9 mouse cellular contexts compared by ENCODE assay signal in the genomic region with DNA sequence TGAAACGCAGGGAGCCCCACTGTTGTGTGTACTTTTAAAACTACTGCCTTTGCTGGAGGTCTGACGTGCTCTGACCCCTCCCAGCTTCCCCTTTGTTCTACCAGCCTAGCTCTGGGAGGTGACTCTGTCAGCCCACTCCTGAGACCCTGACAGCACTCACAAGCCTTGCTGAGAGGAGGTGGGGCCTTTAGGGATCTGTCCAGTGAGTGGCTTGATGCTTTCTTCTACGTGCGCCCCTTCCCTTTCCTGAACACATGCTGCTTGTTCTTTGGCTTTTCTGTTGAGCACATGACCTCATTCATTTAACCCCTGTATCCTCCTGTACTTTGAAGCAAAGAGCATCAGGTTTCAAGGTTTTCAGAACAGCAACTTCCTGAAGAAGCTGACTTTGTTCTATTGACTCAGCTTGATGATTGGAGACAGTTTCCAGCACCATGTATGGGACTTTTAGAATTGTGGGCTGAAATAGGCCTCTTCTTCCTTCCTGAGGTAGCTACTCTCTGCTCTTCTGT. TPM values are rescaled to one million over a fixed set of nuclear protein-coding genes. Genes with fewer than 3 reads are reported as not detected.
A peak's percentile ranks its signal among the peaks of the same experiment; 100 is the strongest.
DNase-seq lines count a peak whose midpoint lies in the region; ATAC-seq lines count a peak whose summit lies in the region.
"Had no signal": no experiment of that assay in that cellular context is flagged by ENCODE, and none has a peak within 500 bp of the region (broad histone marks: within the 10 kb centered on the region; RNA-seq: fewer than 3 reads in every experiment).

No protein-coding gene starts in this region.

- 27% methylated on average over 4 of the region's 4 CpGs for WGBS in kidney, embryonic 15.5 days
- 53% methylated on average over 4 of the region's 4 CpGs for WGBS in neural tube, embryonic 13.5 days

- no peaks in the 10 kb centered on the region for H3K36me3 ChIP-seq in kidney, embryonic 15.5 days
- no peaks in the 10 kb centered on the region for H3K36me3 ChIP-seq in neural tube, embryonic 13.5 days

- H3K4me1 ChIP-seq in kidney, embryonic 15.5 days: peaks cover 69% of the 10 kb centered on the region
- H3K4me1 ChIP-seq in neural tube, embryonic 13.5 days (replicated peaks): peaks cover 21% of the 10 kb centered on the region

- no peak overlapping the region for H3K4me3 ChIP-seq in kidney, embryonic 15.5 days (replicated peaks)
- no peak overlapping the region for H3K4me3 ChIP-seq in neural tube, embryonic 13.5 days

- H3K27ac ChIP-seq in kidney, embryonic 15.5 days: peak overlapping the region; percentile 86
- H3K27ac ChIP-seq in neural tube, embryonic 13.5 days (replicated peaks): 0 out of 2 replicates have a peak overlapping the region, but pooled peaks have one; percentile 71

- no peak for DNase-seq in kidney, postnatal 36 days
- DNase-seq in R1 (ENCODE audit: low read depth, low spot score) (peak; percentile 45), adipocyte (ENCODE audit: low spot score) (no peak)
- no peak for DNase-seq in right cerebral cortex, postnatal 4 days
- no peak for DNase-seq in left cerebral cortex, adult 18-20 months (ENCODE audit: low spot score in 2 of 2)
- DNase-seq: forebrain, postnatal 0 days had no signal

- H3K9ac ChIP-seq in kidney, embryonic 15.5 days: no peak overlapping the region
- H3K9ac ChIP-seq in neural tube, embryonic 13.5 days: no peak overlapping the region
- H3K9ac ChIP-seq: forebrain, postnatal 0 days had no signal

- 0 out of 2 replicates have a peak, but pooled peaks have one; percentile 30 for ATAC-seq in kidney, embryonic 15.5 days (replicated peaks; ENCODE audit: low FRiP score)
- peak; percentile 75 for ATAC-seq in granulocyte monocyte progenitor cell, adult 5-6 weeks (replicated peaks; ENCODE audit: poor library complexity, severe bottlenecking)
- ATAC-seq in neural tube, embryonic 13.5 days (ENCODE audit: low read depth): no peak
- ATAC-seq: forebrain, postnatal 0 days had no signal

- no peaks in the 10 kb centered on the region for H3K9me3 ChIP-seq in kidney, embryonic 15.5 days (replicated peaks)
- no peaks in the 10 kb centered on the region for H3K9me3 ChIP-seq in neural tube, embryonic 13.5 days

- no peaks in the 10 kb centered on the region for H3K27me3 ChIP-seq in kidney, embryonic 15.5 days
- no peaks in the 10 kb centered on the region for H3K27me3 ChIP-seq in neural tube, embryonic 13.5 days

- no peak overlapping the region for H3K4me2 ChIP-seq in kidney, embryonic 15.5 days
- H3K4me2 ChIP-seq in neural tube, embryonic 13.5 days: no peak overlapping the region

RNA-seq across cellular contexts. Expression of gene Ankrd2, which starts 16.7 kb away (rescaled TPM):
- 0.35 TPM in 1 of 2 replicates, not detected in the other for polyA plus RNA-seq in kidney, embryonic 15.5 days (2015; fragmentation: Nextera tagmentation; extraction: Ambion mirVana)
- total RNA-seq in granulocyte monocyte progenitor cell, adult 5-6 weeks (2014; fragmentation: Nextera tagmentation): not detected in 2 replicates
- not detected in 2 replicates for total RNA-seq in granulocyte monocyte progenitor cell, adult 5-6 weeks (2017)
- 0.53 and 0.73 TPM in 2 replicates for polyA plus RNA-seq in neural tube, embryonic 13.5 days (2015; fragmentation: Nextera tagmentation; extraction: Ambion mirVana)
- total RNA-seq in left cerebral cortex, adult 18-20 months (2021): under 1 TPM; 0.30 to 0.44 TPM
- total RNA-seq: forebrain, postnatal 0 days had no signal

RNA-seq across cellular contexts. Expression of gene Hoga1, which starts 26.3 kb away (rescaled TPM):
- 19.7 and 21.1 TPM in 2 replicates for polyA plus RNA-seq in kidney, embryonic 15.5 days (2015; fragmentation: Nextera tagmentation; extraction: Ambion mirVana)
- not detected in 2 replicates for total RNA-seq in granulocyte monocyte progenitor cell, adult 5-6 weeks (2014; fragmentation: Nextera tagmentation)
- not detected in 2 replicates for total RNA-seq in granulocyte monocyte progenitor cell, adult 5-6 weeks (2017)
- 0.93 and 1.6 TPM in 2 replicates for polyA plus RNA-seq in neural tube, embryonic 13.5 days (2015; fragmentation: Nextera tagmentation; extraction: Ambion mirVana)
- 1 to 10 TPM; 4.9 to 5.0 TPM for total RNA-seq in left cerebral cortex, adult 18-20 months (2021)

RNA-seq across cellular contexts. Expression of gene 4933411K16Rik, which starts 33.0 kb away (rescaled TPM):
- polyA plus RNA-seq in kidney, embryonic 15.5 days (2015; fragmentation: Nextera tagmentation; extraction: Ambion mirVana): 0.54 and 0.62 TPM in 2 replicates
- total RNA-seq in granulocyte monocyte progenitor cell, adult 5-6 weeks (2014; fragmentation: Nextera tagmentation): not detected in 2 replicates
- not detected in 2 replicates for total RNA-seq in granulocyte monocyte progenitor cell, adult 5-6 weeks (2017)
- polyA plus RNA-seq in neural tube, embryonic 13.5 days (2015; fragmentation: Nextera tagmentation; extraction: Ambion mirVana): 0.36 TPM in 1 of 2 replicates, not detected in the other
- total RNA-seq in left cerebral cortex, adult 18-20 months (2021): under 1 TPM; 0.53 to 0.73 TPM
- polyA plus RNA-seq: forebrain, postnatal 0 days had no signal

RNA-seq across cellular contexts. Expression of gene Ubtd1, which starts 37.5 kb away (rescaled TPM):
- 29.0 and 32.3 TPM in 2 replicates for polyA plus RNA-seq in kidney, embryonic 15.5 days (2015; fragmentation: Nextera tagmentation; extraction: Ambion mirVana)
- 25.4 and 38.5 TPM in 2 replicates for total RNA-seq in granulocyte monocyte progenitor cell, adult 5-6 weeks (2014; fragmentation: Nextera tagmentation)
- total RNA-seq in granulocyte monocyte progenitor cell, adult 5-6 weeks (2017): 6.4 and 9.5 TPM in 2 replicates
- 14.9 and 15.6 TPM in 2 replicates for polyA plus RNA-seq in neural tube, embryonic 13.5 days (2015; fragmentation: Nextera tagmentation; extraction: Ambion mirVana)
- 10 to 100 TPM; 12.0 to 12.2 TPM for total RNA-seq in left cerebral cortex, adult 18-20 months (2021)

RNA-seq across cellular contexts. Expression of gene Mms19, which starts 38.1 kb away (rescaled TPM):
- polyA plus RNA-seq in kidney, embryonic 15.5 days (2015; fragmentation: Nextera tagmentation; extraction: Ambion mirVana): 40.6 and 45.6 TPM in 2 replicates
- total RNA-seq in granulocyte monocyte progenitor cell, adult 5-6 weeks (2014; fragmentation: Nextera tagmentation): 56.9 and 59.4 TPM in 2 replicates
- 36.2 and 37.4 TPM in 2 replicates for total RNA-seq in granulocyte monocyte progenitor cell, adult 5-6 weeks (2017)
- 32.8 and 37.1 TPM in 2 replicates for polyA plus RNA-seq in neural tube, embryonic 13.5 days (2015; fragmentation: Nextera tagmentation; extraction: Ambion mirVana)
- 10 to 100 TPM; 30.9 to 32.3 TPM for total RNA-seq in left cerebral cortex, adult 18-20 months (2021)

Comparison
In these comparisons a context has a peak if more than half of its experiments do, and no peak if none do; other contexts are left out.
1. RNA of gene Hoga1, which starts 26.3 kb away (total RNA-seq): 4.9 to 5.0 TPM in left cerebral cortex, adult 18-20 months; not detected in granulocyte monocyte progenitor cell, adult 5-6 weeks; every median in the first group is over 4 times any median in the second.